Mouse (Mus musculus) right cerebral cortex, postnatal 36 days (tissue): ENCODE data around the gene Tmem108.
A peak's percentile ranks its signal among the peaks of the same experiment; 100 is the strongest.

Source experiments
- DNase-seq, 2 experiments: peaks; one replicate each; pipeline ENCODE4 v3.0.0; 2022; ENCODE audit warnings: low spot score in 2 of 2, mixed read lengths in 1 of 2

Gene Tmem108

GRCm38 (mm10) chr9:103548606-103549005, 213.0 kb downstream of the Tmem108 start:
- DNase-seq = no peak

DNA sequence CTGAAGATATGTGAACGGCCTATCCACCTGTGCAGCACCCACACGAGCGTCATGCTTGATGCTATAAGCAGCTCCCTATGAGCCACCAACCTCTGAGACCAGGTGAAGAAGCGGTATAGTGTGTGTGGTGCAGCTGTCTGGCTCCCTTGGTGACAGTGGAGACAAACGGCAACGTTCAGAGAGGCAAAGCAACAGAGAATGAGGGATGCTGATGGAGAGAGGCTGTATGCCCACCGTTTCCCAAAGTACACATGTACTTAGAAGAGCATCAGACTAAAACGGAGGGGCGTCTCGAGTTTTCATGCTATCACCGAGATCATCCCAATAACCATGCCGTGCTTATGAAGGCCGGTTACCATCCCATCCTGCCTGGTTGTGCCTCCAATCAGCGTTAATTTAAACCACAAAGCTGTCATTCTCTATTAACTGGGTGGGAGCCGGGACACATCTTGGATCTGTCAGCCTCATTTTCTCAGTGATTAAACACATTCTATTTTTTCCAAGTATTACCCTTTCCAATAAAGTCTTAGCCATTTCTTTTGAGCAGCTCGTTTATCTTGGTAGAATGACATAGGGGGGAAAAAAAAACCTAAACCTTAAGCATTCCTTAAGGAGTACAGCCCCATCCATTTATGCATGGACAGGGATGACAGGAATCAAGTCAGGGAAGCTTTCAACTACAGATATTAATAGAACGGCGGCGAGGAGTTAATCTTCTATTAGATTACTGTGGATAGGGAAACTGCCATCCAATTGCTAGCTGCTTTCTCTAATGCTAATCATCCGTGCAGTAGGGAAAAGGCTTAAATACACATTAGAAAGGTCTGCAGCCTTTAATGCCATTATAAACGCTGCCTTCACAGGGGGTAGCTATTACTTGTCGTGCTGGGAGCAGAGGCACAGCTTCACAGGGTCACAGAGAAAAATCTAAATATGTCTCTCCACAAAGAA, 214.7 kb downstream of the Tmem108 start:
- DNase-seq = no peak

DNA sequence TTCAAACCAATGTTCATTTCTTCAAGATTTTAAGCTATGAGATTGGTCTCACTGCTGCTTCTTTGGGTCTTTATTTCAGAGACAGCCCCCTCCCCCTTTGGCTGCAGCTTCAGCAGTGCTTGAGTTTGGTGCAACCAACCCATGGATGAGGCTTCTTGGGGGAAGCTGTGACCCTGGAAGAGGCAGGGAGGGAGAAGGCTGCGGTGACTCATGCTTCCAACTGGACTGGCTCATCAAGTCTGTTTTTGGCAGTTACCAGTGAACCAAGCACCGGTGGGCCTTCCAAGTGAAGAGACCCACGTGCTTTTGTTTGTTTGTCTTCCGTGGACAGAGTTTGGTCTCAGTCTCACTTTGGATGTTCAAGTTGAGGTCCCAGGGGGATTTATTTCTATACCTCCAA, 215.9 kb downstream of the Tmem108 start:
- DNase-seq = no peak

GRCm38 (mm10) chr9:103545271-103545670, 216.4 kb downstream of the Tmem108 start:
- no peak for DNase-seq

DNA sequence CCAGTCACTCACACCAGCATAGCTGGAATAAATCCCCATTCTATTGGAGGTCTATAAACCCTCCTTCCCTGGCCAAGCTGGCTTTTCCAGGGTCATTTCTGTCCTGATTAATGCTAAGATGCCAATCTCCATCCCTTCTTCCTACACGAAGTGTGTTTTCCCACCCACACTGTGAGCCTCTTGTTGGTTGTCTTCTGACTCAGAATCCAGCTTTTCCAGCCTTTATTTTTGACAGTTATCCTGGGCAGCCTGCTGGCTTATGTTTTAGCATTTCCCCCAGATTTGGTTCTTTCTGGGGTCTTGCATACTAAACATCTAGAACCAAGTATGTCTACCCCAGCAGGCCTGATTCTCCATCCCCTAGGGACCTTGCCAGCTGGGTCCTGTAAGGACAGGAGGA, 217.0 kb downstream of the Tmem108 start:
- no peak for DNase-seq

GRCm38 (mm10) chr9:103540518-103540917, 221.1 kb downstream of the Tmem108 start:
- DNase-seq = no peak

DNA sequence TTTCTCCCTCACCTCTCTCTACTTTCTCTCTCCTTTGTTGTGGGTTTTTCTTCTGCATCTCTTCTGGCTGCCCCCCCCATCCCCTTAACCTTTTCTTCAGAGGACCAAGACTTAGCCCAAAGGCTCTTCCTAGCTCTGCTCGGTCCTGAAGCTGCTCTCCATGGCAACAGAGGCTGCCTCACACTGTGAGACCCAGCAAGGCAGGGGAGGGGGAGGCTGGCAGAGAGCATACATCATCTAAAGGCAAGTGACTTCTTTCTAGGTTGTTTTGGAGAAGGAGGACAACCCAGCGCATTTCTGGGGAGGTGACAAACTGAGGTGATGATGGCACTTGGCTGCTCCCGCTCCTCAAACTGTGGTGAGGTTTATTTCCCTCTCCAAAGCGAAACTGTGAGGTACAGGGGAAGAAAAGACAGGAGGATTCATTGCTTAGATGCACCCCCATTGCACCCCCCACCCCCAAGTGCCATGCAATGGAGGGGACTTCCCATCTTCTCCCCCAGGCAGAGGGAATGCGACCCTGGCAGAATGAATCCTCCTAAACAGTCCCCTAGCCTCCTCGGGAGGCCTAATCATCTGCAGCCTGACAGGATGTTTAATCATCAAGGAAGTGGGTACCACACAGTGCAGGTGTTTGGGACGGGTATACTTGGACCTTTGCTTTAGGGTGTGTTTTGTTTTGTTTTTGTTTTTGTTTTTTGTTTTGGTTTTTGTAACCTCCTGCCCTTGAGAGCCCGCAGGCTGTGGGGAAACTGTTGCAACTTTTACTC, 223.4 kb downstream of the Tmem108 start:
- no peak for DNase-seq

GRCm38 (mm10) chr9:103536059-103536634, 225.5 kb downstream of the Tmem108 start:
- no peak for DNase-seq

- DNase-seq = no peak
Observed at GRCm38 (mm10) chr9:103525041-103525537, 236.5 kb downstream of the Tmem108 start.

GRCm38 (mm10) chr9:103524600-103524999, 237.0 kb downstream of the Tmem108 start:
- no peak for DNase-seq

- DNase-seq = no peak
Observed at GRCm38 (mm10) chr9:103523742-103524403, 237.8 kb downstream of the Tmem108 start.

DNA sequence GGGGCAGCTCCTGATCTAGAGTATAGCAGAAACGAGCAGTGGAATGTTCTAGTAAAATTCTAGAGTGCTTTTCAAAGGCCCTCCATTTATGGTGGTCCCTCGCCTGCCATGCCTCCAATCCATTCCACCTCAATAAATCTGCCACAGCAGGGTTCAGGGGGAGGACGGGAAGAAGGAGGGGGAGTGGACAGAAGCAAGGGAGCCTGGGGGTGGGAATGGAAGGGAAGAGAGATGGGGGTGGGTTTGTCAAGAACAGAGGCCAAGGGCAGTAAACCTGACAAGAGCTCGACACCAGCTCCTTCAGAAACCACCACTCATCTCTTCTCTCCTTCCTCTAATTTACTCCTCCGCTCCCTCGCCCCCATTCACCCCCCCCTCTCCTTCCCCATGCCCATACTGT, 238.6 kb downstream of the Tmem108 start:
- DNase-seq = no peak

DNA sequence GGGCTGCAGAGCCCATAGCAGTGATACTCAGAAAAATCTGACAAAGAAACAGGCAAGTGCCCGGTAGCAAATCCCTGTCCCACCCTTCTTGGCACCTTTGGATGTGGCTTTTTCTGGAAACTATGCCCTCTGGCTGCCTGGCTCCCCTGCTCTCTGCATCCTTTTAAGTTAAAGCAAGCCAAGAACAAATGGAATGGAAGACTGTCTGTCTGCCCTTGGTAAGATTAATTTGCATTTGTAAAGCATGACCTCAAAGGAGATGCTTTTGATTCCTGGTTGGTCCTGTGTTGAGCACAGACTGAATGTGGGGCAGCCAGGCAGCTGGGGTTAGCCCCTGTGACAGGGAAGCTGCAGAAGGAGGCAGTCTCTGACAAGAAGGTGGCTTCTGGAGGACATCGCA, 247.8 kb downstream of the Tmem108 start:
- no peak for DNase-seq

DNA sequence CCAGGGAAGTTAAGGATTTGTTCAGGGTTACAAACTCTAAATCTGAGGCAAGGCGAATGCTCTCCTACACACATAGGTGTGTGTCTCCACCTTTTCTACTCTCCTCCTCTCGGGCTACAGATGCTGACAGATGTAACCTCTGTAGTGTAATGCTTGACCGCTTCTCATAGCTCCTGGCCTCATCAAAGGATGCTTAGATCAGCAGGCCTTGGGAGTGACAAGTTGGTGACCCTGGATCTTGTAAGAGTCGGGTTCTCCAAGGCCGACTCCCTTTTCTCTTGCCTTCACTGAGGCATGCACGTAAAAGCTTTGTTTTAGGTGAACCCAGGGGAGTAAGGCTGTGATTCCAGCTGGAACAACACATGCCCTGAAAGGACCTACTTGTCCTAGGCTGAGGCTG, 249.4 kb downstream of the Tmem108 start:
- no peak for DNase-seq

DNA sequence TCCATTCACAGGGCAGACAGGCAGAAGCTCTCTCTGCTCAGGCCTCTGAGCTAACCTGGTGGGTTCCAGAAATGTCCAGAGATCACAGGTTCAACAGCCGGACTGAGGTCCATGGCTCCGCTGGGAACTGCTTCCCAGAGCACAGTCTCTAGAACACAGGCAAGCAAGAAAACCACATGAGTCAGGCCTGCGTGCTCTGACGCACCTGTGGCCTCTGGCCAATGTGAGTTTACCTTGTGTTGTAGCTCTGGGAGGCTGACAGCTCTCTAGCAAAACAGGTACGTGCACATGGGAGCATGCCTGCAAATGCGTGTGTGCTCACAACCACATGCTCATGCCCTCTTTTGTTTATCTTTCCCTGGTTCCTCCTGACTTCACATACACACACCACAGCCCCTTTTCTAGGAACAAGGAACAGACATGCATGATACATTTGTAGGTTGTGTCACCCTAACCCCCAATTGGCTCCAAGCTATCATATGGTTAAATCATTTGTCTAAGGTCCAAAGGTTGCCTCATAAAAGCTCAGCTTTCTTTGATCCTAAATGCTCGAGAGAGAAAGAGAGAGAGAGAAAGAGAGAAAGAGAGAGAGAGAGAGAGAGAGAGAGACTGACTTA, 254.6 kb downstream of the Tmem108 start:
- no peak for DNase-seq

DNA sequence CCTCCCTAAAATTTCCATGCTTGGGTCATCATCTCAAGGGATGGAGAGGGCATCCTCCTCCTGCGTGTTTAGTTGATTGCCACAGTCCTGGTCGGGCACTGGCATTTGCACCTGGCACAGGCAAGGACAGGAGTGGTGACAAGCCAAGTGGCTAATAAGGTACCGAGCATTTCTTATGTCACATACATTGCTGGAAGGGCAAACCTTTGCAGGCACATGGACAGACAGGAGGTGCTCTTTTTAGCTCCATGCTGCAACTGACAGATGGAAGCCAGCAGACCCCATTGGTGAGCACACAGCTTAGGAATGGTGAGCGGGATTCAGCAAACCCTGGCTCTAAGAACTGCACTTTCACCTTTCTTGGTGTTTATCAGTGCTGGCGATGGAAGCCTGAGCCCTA, 256.6 kb downstream of the Tmem108 start:
- DNase-seq = no peak

GRCm38 (mm10) chr9:103504646-103505045, 257.0 kb downstream of the Tmem108 start:
- no peak for DNase-seq

GRCm38 (mm10) chr9:103503586-103504298, 257.9 kb downstream of the Tmem108 start:
- DNase-seq = no peak

- no peak for DNase-seq
Observed at GRCm38 (mm10) chr9:103502655-103503054, 259.0 kb downstream of the Tmem108 start.

DNA sequence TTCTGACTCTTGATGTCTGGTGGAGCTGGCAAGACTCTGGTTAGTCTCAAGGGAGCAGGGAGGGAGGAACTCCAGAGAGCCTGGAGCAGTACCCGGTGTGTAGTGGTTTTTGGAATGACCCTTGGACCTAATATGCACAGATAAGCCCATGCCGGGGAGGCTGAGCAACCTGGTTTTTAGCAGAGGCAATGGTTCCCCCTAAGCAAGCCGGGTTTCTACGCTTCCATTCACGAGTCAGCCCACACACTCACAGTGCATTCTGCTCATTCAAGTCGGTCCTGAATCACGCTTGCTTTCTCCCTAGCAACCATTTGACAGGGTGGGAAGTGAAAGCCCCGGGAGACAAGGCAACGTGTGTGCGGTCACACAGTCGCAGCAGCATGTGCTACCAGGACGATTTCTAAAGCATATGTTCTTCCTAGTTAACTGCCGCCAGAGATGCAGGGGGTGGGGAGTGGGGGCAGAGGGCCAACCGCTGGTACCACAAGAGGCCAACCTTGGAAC, 259.7 kb downstream of the Tmem108 start:
- DNase-seq = peak; percentile 78 to 82
